Mouse (Mus musculus): ENCODE results near the gene Psmd12. TPM values are rescaled to one million over a fixed set of nuclear protein-coding genes. Genes with fewer than 3 reads are reported as not detected.

Gene Psmd12
- polyA plus RNA-seq, 1 experiment from 2014 or later, result 188 TPM

DNA sequence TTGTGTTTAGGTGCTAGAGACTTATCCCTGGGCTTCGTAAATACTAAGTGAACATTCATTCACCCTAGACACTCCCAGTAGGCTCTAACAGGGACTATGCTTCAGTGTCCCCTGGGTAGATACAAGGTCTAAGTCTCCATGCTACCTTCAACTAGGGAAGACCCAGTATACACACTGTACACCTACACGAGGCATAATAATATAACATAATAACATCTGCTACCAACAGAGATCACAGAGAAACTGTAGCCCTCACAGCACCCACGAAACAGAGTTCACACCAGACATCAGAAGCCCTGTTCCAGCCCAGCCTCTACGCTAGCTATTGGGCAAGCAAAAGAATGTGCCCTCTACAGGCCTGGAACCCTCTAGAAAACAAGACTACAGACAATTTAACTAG is 14.2 kb upstream of the Psmd12 start:
- Histone ChIP-seq H3K27ac (no peak overlapping the region), H3K9me3 (peaks cover 3% of the 10 kb centered on the region; the same call in 1 of the 2 replicates), H3K4me1 (replicated peaks) (peaks cover 22% of the 10 kb centered on the region), H3K4me3 (no peak overlapping the region), H3K27me3 (ENCODE audit: insufficient read depth, poor library complexity, severe bottlenecking) (no peaks in the 10 kb centered on the region), H3K36me3 (peaks cover 12% of the 10 kb centered on the region)
- no peak for DNase-seq (ENCODE audit: low spot score)
- WGBS, result 92% methylated on average over 4 of the region's 4 CpGs

- H3K4me3 ChIP-seq, result no peak overlapping the region
- H3K27me3 ChIP-seq (ENCODE audit: insufficient read depth, poor library complexity, severe bottlenecking), result no peaks in the 10 kb centered on the region
- WGBS, result 73% methylated on average over 1 of the region's 1 CpGs
- peaks cover 12% of the 10 kb centered on the region for H3K36me3 ChIP-seq
- DNase-seq (ENCODE audit: low spot score), result no peak
- H3K27ac ChIP-seq, result no peak overlapping the region
- H3K9me3 ChIP-seq, result peaks cover 3% of the 10 kb centered on the region; the same call in 1 of the 2 replicates
- H3K4me1 ChIP-seq (replicated peaks), result peaks cover 24% of the 10 kb centered on the region
These were observed 13.3 kb upstream of the Psmd12 start for GRCm38 (mm10) chr11:107465969-107466368.

GRCm38 (mm10) chr11:107466611-107467391 is 12.5 kb upstream of the Psmd12 start:
- Histone ChIP-seq H3K4me1 (replicated peaks) (peaks cover 32% of the 10 kb centered on the region), H3K27ac (no peak overlapping the region), H3K4me3 (no peak overlapping the region), H3K27me3 (ENCODE audit: insufficient read depth, poor library complexity, severe bottlenecking) (no peaks in the 10 kb centered on the region), H3K9me3 (peaks cover 3% of the 10 kb centered on the region; the same call in 1 of the 2 replicates), H3K36me3 (peaks cover 12% of the 10 kb centered on the region)
- DNase-seq (ENCODE audit: low spot score), result no peak
- 83% methylated on average over 6 of the region's 6 CpGs for WGBS

- H3K4me3 ChIP-seq, result peak overlapping the region; percentile 88
- peak overlapping the region; percentile 95 for H3K27ac ChIP-seq
- H3K36me3 ChIP-seq, result peaks cover under 1% of the 10 kb centered on the region
- no peaks in the 10 kb centered on the region for H3K27me3 ChIP-seq (ENCODE audit: insufficient read depth, poor library complexity, severe bottlenecking)
- 25% methylated on average over 16 of the region's 16 CpGs for WGBS
- H3K4me1 ChIP-seq (replicated peaks), result peaks cover 36% of the 10 kb centered on the region
- no peak for DNase-seq (ENCODE audit: low spot score)
- H3K9me3 ChIP-seq, result no peaks in the 10 kb centered on the region
These were observed 10.8 kb upstream of the Psmd12 start for GRCm38 (mm10) chr11:107468252-107469030.

GRCm38 (mm10) chr11:107469031-107469522 is 10.2 kb upstream of the Psmd12 start:
- Histone ChIP-seq H3K27ac (peak overlapping the region; percentile 95), H3K36me3 (no peaks in the 10 kb centered on the region), H3K4me1 (replicated peaks) (peaks cover 35% of the 10 kb centered on the region), H3K4me3 (peak overlapping the region; percentile 88), H3K27me3 (ENCODE audit: insufficient read depth, poor library complexity, severe bottlenecking) (no peaks in the 10 kb centered on the region), H3K9me3 (no peaks in the 10 kb centered on the region)
- DNase-seq (ENCODE audit: low spot score), result peak; percentile 83
- under 1% methylated on average over 38 of the region's 38 CpGs for WGBS

DNA sequence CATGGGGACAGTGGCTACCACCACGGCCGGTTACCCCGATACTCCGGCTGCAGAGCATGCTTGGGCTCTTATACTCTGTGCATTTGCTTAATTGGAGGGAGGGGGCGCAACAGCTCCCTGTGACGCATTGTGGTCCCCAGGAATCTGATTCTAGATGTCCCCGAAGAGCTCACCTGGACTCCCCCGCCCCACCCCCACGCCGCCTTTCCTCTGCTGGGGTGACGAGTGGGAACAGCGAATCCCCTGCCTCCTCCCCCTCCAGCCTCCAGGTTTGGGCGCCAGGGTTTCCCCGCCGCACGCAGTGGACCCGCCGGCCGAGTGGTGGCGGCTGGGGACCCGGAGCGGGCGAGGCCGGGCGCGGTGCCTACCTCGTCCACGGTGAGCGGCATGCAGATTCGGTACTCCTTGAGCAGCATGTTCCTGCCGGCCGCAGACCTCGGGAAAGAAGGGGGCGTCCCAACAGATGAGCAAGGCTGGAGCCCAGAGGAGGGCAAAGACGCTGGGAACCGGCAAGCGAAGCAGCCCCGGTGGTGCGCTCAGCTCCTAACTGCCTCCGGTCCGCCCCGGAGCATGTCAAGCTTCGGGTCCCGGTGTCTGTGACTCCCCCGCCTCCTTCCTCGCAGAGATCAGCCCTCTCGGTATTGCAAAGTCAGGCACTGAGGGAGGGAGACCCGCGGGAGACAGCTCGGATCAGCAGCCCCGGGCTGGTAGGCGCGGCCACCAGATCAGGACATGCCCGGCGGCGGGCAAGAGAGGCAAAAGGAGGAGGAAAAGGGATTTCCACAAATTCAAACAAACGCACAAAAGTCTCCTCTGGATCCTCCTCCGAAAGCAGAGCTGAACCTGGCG is 9.5 kb upstream of the Psmd12 start:
- WGBS, result under 1% methylated on average over 59 of the region's 59 CpGs
- Histone ChIP-seq H3K27me3 (ENCODE audit: insufficient read depth, poor library complexity, severe bottlenecking) (no peaks in the 10 kb centered on the region), H3K4me1 (replicated peaks) (peaks cover 32% of the 10 kb centered on the region), H3K36me3 (no peaks in the 10 kb centered on the region), H3K4me3 (peak overlapping the region; percentile 88), H3K9me3 (no peaks in the 10 kb centered on the region), H3K27ac (peak overlapping the region; percentile 95)
- DNase-seq (ENCODE audit: low spot score), result peak; percentile 68

GRCm38 (mm10) chr11:107470521-107471041 is 8.7 kb upstream of the Psmd12 start, which contains the start of gene Pitpnc1:
Pitpnc1 (minus strand) TSS chr11:107470699.
- under 1% methylated on average over 37 of the region's 37 CpGs for WGBS
- peak within 1 kb of the TSS; percentile 88 for H3K4me3 ChIP-seq
- peak within 1 kb of the TSS; percentile 95 for H3K27ac ChIP-seq
- H3K9me3 ChIP-seq, result no peaks in the 10 kb centered on the region
- peaks cover 32% of the 10 kb centered on the region for H3K4me1 ChIP-seq (replicated peaks)
- H3K27me3 ChIP-seq (ENCODE audit: insufficient read depth, poor library complexity, severe bottlenecking), result no peaks in the 10 kb centered on the region
- H3K36me3 ChIP-seq, result no peaks in the 10 kb centered on the region
- DNase-seq (ENCODE audit: low spot score), result peak; percentile 89

DNA sequence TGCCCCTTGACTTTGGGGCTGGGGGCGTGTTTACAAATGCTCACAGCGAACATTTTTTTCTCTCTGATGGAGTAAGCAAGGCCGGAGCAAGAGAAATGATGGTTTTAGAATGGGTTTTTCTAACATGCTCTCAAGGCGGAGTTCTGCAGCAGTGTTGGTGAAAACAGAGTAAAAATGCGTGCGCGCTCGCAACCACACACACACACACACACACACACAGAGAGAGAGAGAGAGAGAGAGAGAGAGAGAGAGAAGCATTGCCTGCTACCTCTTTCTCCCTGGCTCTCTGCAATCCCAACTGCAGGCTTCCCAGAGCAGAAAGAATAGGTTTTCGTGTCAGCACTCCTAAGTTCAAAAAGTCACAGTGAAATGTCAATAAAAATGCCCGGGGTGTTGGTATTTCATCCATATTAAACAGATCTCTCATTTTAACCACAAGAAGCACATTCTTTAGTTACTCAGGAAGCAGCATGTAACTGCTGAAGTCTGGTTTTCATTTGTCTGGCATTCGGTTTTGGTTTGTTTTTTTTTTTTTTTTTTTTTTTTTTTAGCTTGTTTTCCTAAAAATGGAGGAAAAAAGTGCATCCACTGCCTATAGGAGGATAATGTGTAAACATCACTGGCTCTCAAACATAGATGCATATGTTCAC is 8.1 kb upstream of the Psmd12 start:
- no peak for DNase-seq (ENCODE audit: low spot score)
- Histone ChIP-seq H3K4me3 (peak overlapping the region; percentile 88), H3K4me1 (replicated peaks) (peaks cover 32% of the 10 kb centered on the region), H3K27ac (peak overlapping the region; percentile 95), H3K27me3 (ENCODE audit: insufficient read depth, poor library complexity, severe bottlenecking) (no peaks in the 10 kb centered on the region), H3K36me3 (no peaks in the 10 kb centered on the region), H3K9me3 (no peaks in the 10 kb centered on the region)
- WGBS, result 7% methylated on average over 11 of the region's 11 CpGs

DNA sequence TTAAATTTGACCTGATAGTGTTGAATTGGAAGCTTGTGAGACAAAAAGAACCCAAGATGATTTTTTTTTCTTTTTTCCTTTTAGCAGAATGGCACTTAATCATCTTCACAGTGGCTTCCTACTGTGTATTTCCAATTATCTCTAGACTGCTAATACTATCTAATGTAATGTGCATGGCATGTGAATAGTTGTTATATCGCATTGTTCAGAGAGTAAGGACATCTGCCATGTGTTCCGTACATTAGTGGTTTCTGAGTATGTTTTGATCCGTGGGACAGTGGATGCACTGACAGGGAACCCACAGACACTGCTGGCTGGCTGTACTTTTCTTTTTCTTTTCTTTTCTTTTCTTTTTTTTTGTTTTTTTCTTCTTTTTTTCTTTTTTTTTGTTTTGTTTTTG is 7.0 kb upstream of the Psmd12 start:
- H3K27ac ChIP-seq, result no peak overlapping the region
- H3K4me3 ChIP-seq, result no peak overlapping the region
- H3K9me3 ChIP-seq, result no peaks in the 10 kb centered on the region
- H3K27me3 ChIP-seq (ENCODE audit: insufficient read depth, poor library complexity, severe bottlenecking), result no peaks in the 10 kb centered on the region
- 92% methylated on average over 3 of the region's 3 CpGs for WGBS
- no peaks in the 10 kb centered on the region for H3K36me3 ChIP-seq
- no peak for DNase-seq (ENCODE audit: low spot score)
- H3K4me1 ChIP-seq (replicated peaks), result peaks cover 27% of the 10 kb centered on the region

DNA sequence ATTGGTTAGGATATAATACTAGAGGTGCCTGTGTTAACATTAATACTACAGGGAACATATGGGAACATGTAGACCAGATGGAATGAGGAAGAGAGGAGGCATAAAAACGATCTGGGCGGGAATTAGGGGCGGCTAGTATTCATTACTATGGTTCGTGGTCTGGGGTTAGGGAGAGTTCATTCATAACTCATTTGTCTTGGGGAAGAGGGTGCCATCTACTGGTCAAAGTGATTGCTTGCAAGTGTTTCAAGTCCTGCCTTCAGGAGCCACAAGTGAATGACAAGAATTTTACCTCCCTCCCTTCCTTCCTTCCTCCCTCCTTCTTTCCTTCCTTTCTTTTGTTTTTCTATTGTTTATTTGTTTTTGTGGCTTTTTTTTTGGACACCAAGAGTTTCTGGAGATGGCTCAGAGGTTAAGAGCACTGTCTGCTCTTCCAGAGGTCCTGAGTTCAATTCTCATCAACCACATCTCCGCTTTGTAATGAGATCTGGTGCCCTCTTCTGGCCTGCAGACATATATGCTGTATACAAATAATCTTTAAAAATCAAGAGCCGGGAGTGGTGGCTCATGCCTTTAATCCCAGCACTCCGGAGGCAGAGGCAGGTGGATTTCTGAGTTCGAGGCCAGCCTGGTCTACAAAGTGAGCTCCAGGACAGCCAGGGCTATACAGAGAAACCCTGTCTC is 6.0 kb upstream of the Psmd12 start:
- H3K4me1 ChIP-seq (replicated peaks), result peaks cover 21% of the 10 kb centered on the region
- 28% methylated on average over 8 of the region's 8 CpGs for WGBS
- peak; percentile 52 for DNase-seq (ENCODE audit: low spot score)
- no peaks in the 10 kb centered on the region for H3K36me3 ChIP-seq
- H3K4me3 ChIP-seq, result no peak overlapping the region
- H3K9me3 ChIP-seq, result no peaks in the 10 kb centered on the region
- H3K27me3 ChIP-seq (ENCODE audit: insufficient read depth, poor library complexity, severe bottlenecking), result no peaks in the 10 kb centered on the region
- no peak overlapping the region for H3K27ac ChIP-seq

- Histone ChIP-seq H3K36me3 (peaks cover 8% of the 10 kb centered on the region), H3K4me3 (peak overlapping the region; percentile 81), H3K27me3 (ENCODE audit: insufficient read depth, poor library complexity, severe bottlenecking) (no peaks in the 10 kb centered on the region), H3K9me3 (no peaks in the 10 kb centered on the region), H3K4me1 (replicated peaks) (peaks cover 18% of the 10 kb centered on the region), H3K27ac (peak overlapping the region; percentile 92)
- DNase-seq (ENCODE audit: low spot score), result no peak
- WGBS, result under 1% methylated on average over 10 of the region's 10 CpGs
These were observed 549 bp downstream of the Psmd12 start for GRCm38 (mm10) chr11:107479862-107480203.

Data from hindbrain, embryonic 10.5 days (tissue).